Mouse (Mus musculus) gonadal fat pad, adult 2 months (tissue): ENCODE measurements around the gene Hs3st3a1. TPM values are rescaled to one million over a fixed set of nuclear protein-coding genes. Genes with fewer than 3 reads are reported as not detected.

Source experiments
- DNase-seq: peaks from one replicate; pipeline ENCODE4 v3.0.0-alpha.2; 2012; ENCODE audit warnings: low read depth
- polyA plus RNA-seq: library from polyadenylated mRNA; depleted of rRNA; stranded (reverse); fragments of >200 nt; gene quantifications from 2 replicates; pipeline ENCODE4 v1.2.3, GENCODE M21; 2012; rRNA removed

Gene Hs3st3a1
- polyA plus RNA-seq, 1 experiment, result 4.8 TPM

- DNase-seq, result no peak
Measured at GRCm38 (mm10) chr11:64558282-64558681, 123.2 kb downstream of the Hs3st3a1 start.

- DNase-seq, result no peak
Measured at GRCm38 (mm10) chr11:64559388-64559787, 124.3 kb downstream of the Hs3st3a1 start.

- no peak for DNase-seq
Measured at GRCm38 (mm10) chr11:64560471-64560870, 125.3 kb downstream of the Hs3st3a1 start.

GRCm38 (mm10) chr11:64562771-64563170, 127.6 kb downstream of the Hs3st3a1 start:
- DNase-seq, result no peak

Other genes starting within 250 kb of the Hs3st3a1 start
- gene F930015N05Rik, start 1.3 kb downstream of the Hs3st3a1 start, polyA plus RNA-seq, result 0.86 and 1.3 TPM in 2 replicates